Mouse (Mus musculus): ENCODE results near the gene Ceacam10. TPM values are rescaled to one million over a fixed set of nuclear protein-coding genes. Genes with fewer than 3 reads are reported as not detected.
"Not testable (repeated sequence)": the region's sequence is repeated elsewhere in the genome, so short reads cannot be mapped to it uniquely, and the experiment has no call there.

The Ceacam10 gene
- not detected for total RNA-seq (2021)
- long read RNA-seq, experiment 1, result 0 reads
- long read RNA-seq, experiment 2, result 0 reads

DNA sequence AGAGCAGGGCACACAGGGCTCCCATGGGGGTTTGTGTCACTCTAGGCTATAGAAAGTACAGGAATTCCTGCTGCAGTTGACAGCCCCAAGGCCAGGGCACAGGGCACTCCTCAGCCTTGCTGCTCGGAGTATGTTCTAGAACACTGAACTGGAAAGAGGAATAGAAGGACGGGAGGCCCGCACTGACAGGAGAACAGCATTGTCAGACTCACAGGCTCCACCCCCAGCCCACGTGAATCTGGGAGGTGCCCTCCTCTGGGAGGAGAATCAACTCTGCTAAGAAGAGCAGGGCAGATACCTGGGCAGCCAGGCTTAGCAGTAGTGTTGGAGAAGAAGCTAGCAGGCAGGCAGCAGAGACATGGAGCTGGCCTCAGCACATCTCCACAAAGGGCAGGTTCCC is at the start of gene Ceacam10:
Ceacam10 (plus strand) TSS at position 289 of the 400 bp plus-strand sequence.
- DNase-seq, result not testable (repeated sequence)

GRCm38 (mm10) chr7:24735970-24736670 is 40.9 kb upstream of the Ceacam10 start:
- peak; percentile 40 to 63 for DNase-seq

DNA sequence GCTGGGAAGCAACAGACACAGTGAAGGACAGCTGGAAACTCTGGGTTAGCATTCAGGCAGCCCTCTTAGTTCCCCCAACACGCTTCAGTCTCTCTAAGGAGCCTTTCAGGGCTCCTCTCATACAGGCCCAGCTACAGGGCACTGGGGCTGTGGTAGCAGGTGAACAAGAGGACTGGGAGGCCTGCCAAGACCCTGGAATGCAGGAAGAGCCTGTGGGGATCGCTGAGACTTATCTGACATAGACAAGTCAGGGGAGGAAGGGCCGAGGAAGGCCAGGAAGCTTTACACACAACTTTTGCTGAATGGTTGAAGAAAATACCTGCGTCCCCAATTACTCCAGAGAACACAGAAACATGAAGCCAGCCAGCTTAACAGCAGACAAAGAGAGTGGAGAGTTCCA is 26.3 kb upstream of the Ceacam10 start:
- DNase-seq, result no peak

GRCm38 (mm10) chr7:24751610-24752009 is 25.4 kb upstream of the Ceacam10 start:
- DNase-seq, result no peak

DNA sequence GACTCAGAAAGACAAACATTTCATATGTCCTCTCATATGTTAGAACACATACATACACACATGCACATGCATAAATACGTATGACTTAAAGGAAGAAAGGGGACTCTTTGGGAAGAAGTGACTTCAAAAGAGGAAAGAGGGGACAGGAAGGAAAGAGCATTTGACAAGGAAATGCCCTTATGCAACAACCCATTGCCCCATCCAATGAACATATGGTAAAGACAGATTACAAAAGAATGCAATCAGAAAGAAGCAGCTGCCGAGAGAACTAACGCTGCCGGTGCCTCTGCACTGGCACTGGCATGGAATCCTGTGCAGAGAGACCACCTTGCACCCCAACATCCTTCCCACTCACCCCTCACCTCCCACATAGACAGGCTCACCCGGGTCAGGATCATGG is 23.5 kb upstream of the Ceacam10 start:
- no peak for DNase-seq

GRCm38 (mm10) chr7:24758520-24758919 is 18.5 kb upstream of the Ceacam10 start:
- no peak for DNase-seq

DNA sequence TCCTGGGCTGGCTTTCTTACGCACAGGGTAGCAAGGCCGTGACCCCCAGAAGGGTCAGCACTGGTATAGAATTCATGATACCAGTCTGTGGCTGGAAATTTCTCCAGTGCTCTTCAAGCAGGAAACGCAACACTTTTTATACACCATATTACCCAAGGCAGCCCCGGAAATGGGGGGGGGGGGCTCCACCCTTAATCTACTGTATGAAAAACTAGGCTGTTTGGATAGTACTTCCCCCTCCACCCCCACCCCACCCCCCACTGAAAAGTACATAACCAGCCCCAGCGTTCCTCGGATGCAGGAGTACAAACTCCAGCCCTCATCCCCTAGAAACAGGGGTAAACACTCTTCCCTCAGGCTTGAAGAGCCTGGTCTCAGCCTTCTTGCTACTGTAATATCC is 16.8 kb upstream of the Ceacam10 start, which contains the start of gene Cd177:
Cd177 (minus strand) TSS at position 101 of the 400 bp plus-strand sequence.
- DNase-seq, result no peak

GRCm38 (mm10) chr7:24761161-24761560 is 15.8 kb upstream of the Ceacam10 start:
- no peak for DNase-seq

DNA sequence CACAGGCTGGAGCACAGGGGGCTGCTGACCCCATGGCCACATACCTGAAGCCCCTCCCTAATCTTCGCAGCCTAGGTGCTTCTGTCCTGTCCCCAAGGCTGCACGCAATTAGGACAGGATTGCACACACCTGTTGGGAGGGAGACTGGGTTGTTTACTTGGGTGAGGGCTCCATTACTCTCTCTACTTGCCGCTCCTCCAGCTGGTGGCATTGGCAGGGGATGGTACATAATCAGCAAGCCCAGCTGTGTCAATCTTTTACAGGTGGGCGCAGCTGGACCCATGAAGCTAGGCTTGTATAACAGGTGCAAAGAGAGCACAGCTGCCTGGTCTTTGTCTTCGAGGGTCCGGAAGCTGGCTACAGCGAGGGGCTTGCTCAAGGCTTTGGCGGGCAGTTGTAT is 14.4 kb upstream of the Ceacam10 start:
- DNase-seq, result no peak

DNA sequence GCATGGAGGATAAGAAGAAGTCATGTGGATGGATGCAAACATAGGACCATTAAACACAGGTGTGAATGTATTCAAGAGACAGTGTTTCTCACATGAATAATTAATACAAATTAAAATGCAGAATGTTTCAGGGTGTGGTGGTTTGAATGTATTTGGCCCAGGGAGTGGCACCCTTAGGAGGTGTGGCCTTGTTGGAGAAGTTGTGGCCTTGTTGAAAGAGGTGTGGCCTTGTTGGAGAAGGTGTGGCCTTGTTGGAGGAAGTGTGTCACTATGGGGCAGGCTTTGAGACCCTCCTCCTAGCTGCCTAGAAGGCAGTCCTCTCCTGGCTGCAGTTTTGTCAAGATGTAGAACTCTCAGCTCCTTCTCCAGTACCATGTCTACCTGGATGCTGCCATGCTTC is 5.6 kb upstream of the Ceacam10 start:
- no peak for DNase-seq

DNA sequence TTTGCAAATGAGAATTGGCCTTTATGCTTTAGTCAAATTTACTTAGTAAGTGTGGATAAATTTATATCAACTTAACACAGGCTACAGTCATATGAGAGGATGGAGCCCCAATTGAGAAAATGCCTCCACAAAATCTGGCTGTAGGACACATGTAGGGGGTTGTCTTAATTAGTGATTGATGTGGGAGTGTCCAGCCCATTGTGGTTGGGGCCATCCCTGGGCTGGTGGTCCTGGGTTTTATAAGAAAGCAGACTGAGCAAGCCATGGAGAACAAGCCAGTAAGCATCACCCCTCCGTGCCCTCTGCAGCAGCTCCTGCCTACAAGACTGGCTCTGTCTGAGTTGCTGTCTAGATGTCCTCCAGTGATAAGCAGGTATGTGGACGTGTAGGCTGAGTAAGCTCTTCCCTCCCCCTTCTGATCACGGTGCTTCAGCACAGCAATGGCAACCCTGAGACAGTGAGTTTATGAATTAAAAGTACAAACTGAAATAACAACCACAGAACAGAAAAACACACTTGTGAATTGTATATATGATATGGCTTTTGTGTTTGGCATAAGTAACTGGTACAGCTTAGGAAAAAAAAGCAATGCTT is 3.0 kb upstream of the Ceacam10 start:
- no peak for DNase-seq

- no peak for DNase-seq
Observed at GRCm38 (mm10) chr7:24776145-24776544, 861 bp upstream of the Ceacam10 start.

DNA sequence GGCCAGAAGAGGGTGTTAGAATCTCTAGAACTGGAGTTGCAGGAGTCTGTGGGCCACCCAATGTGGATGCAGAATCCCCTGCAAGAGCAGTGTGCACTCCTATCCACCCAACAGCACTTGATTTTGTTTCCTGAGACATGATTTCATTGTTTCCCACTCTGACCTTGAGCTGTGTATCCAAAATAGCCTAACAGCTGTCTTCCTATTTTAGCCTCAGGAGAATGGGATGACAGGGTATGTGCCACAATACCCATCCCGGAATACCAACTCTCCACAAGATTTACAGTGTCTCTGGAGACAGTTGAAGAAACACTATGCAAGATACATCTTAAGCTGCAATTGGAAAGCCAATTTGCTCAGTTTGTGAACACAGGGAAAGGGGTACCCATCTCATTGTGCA is 20.9 kb downstream of the Ceacam10 start:
- no peak for DNase-seq

DNA sequence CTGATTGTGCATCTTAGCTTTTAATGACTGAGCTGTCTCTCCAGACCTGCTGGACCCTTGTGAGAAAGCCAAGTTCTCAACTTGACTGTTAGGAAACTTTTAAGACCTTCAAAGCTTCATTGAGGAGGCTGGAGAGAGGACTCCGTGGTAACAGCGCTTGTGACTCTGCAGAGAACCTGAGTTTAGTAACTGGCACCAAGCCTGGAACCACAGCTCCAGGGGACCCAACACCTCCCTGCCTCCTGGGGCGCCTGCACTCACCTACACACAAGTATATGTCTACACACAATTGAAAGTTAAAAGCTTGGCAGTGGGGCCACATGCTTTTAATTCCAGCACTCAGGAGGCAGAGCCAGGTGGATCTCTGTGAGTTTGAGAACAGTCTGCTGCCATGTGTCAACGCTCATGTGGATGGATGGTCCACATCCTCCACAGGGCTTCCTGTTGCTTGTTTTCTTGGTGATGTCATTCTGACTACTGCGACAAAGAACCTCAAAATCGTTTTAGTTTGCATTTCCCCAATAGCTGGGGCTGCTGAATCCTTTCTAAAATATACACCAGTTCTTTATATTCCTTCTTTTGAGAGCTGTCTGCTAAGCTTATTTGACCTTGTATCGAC is 25.3 kb downstream of the Ceacam10 start:
- DNase-seq, result no peak

GRCm38 (mm10) chr7:24804826-24805225 is 27.8 kb downstream of the Ceacam10 start:
- no peak for DNase-seq

GRCm38 (mm10) chr7:24809041-24809440 is 32.0 kb downstream of the Ceacam10 start:
- no peak for DNase-seq

DNA sequence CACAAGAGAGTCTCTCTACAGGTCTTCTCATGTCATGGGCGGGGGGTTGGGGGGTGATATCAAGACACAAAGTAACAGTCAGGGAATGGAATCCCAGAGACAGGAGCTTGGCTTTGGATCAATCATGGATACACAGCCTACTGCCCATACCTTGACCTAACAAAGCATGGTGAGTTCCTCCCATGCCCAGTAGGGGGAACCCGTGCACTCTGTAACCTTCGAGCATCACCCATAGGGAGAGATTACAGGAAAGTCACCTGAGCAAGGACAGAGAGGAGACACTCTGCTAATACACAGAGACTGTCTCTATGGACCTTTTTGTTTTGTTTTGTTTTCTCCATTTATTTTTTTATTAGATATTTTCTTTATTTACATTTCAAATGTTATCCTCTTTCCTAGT is 40.5 kb downstream of the Ceacam10 start:
- peak; percentile 81 to 82 for DNase-seq

GRCm38 (mm10) chr7:24824452-24824851 is 47.4 kb downstream of the Ceacam10 start:
- no peak for DNase-seq

DNA sequence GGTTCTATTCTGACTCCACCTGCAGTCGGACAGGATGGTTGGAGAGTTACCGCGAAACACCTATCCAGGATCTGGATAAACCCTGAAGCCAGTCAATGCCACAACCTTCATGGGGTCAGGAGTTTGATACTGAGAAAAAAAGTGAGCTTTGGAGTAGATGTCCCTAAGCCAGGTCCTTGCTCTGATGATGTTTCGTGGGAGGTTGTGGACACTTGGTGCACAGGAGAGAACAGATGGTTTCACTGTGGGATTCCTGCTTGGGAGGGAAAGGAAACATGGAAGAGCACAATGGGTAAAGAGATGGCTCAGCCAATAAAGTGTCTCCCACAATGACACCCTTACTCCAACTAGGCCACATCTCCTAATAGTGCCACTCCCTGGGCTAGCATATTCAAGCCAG is 50.2 kb downstream of the Ceacam10 start:
- DNase-seq, result no peak

Measured in adrenal gland, postnatal 36 days (tissue).